Mouse (Mus musculus): ENCODE data around the gene Anxa8.

Anxa8 gene

DNA sequence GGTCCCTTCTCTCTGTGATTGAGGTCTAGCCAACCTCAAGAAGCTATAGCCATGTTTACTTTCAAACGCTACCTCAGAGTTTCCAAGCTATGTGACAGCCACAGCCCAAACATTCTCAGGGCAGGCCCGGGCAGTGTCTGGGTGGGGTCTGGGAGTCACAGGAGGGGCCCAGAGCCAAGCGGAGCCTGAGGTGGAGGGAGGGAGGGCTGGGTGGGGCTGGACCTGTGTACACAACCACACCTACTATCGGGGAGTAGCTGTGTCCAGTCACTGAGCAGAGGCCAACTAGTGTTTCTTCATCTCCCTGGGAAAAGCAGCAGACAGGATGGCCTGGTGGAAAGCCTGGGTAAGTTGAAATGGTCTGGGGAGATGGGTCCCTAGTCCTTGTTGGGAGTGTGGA lies at the start of gene Anxa8:
Gene Anxa8, plus strand, starts transcription at position 251 of the 400 bp plus-strand sequence.
- DNase-seq = no peak

DNA sequence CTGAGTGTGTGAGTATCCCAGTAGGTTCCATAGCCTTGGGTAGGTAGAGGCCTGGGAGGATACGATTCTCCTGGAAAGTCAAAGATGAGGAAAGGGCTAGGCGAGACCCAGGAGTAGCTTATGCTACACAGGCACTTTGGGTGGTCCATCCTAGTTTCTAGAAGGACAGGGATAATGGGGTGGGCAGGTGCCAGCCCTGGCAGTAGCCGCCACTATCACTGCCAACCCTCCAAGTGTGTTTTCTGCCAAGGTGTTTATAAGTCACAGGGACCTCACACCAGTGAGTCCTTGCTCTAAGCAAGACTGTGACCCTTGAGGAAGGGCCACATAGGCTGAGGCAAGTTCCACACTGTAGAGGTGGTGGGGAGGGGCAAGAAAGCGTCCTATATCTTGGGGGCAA lies 44.5 kb upstream of the Anxa8 start:
- DNase-seq = no peak

DNA sequence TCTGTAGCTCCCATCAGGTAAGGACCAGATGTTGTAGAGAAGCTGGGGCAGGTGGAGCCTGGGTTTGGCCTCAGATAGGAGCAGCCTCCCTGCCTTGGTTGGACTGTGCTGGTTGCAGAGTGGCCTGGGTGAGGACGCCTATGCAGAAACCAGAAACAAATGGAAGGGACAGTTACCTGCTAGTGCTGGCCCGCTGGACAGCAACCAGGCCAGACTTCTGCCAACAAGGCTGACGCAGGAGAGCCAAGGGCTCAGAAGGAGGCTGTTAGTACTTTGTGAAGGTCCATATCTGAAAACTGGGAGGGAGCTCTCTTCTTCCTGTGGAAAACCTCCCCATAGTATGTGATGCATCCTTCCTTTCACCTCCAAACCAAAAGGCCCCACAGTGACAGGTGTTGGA lies 42.4 kb upstream of the Anxa8 start:
- DNase-seq = no peak

DNA sequence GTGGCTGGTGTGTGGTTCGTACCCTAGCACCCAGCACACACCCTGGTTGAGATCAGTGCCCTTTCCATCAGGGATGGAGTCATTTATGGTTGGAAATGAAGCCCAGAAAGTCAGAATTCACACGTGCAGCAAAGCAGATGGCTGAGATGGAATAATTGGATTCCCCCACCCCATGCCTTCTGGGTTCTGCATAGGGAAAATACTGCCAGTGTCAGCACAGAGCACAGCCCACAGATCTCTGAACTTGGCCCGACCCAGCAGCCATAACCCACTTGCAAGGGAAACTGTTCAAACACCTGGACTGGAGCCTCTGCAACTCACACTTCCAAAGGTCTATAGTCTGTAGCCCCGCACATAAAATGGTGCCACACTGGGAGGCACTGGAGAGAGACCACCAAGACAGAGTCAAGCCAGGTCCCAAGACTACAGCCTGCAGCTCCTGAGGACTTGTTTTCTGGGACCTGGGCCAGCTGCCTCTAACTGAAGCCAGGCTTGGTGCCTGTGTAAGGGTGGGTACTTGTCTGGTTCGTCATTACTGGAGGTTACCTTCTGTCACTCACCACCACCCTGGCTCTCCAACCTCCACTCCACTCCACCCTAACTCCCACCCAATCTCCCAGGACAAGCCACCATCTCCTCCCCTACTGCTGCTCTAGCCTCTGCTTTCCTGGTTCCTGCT lies 35.5 kb upstream of the Anxa8 start:
- DNase-seq = no peak

DNA sequence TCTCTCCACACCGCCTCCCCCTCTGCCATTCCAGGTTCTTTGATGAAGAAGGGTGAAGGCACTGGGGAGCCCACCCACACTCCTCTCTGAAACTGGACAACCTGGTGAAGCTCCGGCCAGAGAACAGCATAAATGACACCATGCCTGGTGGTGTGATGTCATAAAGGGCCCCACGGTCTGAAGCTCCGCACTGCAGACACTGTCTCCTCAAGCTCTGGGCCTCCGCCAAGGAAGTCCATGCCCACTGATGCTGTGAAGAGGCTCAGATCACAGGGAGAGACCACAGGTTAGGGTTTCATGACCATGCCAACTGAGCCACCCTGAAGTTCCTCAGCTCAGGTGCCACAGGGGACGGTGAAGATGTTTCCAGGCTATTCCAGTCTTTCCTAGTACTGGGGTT lies 33.3 kb upstream of the Anxa8 start, which contains the start of gene Antxrl:
Gene Antxrl, plus strand, starts transcription at position 192 of the 400 bp plus-strand sequence.
- no peak for DNase-seq

DNA sequence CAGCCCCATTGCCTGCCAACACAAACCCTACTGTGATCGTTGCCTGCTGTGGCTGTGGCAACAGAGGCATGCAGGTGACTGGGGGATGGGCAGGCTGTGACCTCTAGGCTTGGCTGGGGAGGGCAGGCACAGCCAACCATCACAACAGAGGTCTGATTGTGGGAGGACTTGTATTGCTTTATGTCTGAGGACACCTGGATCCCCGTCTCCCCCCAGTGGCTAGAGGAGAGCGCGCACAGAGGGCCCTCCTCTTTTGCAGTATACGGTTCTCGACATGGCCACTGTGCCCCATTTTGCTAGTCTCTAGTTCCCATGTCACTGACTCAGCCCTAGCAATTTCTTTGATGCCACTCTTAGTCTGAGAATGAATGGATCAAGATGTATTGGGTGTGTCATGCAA lies 14.1 kb upstream of the Anxa8 start:
- DNase-seq = no peak

DNA sequence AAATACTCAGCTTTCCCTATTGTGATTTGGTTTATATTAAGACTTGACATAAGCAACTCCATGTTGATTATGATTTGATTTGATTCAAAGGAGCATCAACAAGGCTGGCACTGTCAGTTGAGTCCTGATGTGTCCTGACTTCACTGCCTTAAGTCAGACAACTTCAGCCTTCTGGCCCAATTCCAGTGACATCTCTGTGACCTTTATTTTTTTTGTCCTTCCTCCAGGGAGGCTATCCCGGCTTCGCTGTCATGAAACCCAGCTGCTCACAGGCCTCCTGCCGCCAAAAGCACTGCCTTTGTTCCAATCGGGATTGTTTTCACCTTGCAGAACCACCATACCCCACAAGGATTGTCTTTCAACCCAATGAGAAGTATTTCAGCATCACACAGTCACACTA lies 10.4 kb upstream of the Anxa8 start:
- no peak for DNase-seq

DNA sequence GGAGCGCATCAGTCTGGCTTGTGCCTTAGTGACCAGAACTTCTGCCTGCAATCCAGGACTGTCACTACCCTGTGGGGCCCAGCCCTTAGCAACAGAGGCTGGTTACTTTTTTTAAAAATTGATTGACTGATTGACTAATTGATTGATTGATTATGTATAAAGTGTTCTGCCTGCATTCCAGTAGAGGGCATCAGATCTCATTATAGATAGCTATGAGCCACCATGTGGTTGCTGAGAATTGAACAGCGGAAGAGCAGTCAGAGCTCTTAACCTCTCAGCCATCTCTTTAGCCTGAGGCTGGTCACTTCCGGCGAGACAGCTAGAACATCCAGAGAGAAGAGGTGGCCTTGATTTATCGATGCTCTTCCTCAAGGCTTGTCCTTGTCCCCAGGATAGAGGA lies 8.6 kb upstream of the Anxa8 start:
- DNase-seq = no peak

DNA sequence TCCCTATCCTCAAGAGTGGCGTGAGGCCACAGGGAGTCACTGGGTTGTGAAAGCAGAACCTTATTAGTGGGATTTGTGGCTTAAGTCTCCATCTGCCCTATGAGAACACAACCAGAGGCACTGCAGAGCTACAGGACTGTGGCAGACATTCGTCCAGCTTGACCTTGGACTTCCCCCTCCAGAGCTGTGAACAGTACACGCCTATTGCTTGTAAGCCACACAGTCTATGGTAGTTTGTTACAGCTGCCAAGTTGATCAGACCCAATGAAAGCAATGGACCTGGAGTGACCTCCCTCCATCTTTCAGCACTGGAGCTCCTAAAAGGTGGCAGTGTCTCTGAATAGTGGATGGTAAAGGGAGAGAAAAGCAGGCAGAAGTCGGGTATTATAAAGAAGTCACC lies 7.5 kb upstream of the Anxa8 start:
- DNase-seq = no peak

DNA sequence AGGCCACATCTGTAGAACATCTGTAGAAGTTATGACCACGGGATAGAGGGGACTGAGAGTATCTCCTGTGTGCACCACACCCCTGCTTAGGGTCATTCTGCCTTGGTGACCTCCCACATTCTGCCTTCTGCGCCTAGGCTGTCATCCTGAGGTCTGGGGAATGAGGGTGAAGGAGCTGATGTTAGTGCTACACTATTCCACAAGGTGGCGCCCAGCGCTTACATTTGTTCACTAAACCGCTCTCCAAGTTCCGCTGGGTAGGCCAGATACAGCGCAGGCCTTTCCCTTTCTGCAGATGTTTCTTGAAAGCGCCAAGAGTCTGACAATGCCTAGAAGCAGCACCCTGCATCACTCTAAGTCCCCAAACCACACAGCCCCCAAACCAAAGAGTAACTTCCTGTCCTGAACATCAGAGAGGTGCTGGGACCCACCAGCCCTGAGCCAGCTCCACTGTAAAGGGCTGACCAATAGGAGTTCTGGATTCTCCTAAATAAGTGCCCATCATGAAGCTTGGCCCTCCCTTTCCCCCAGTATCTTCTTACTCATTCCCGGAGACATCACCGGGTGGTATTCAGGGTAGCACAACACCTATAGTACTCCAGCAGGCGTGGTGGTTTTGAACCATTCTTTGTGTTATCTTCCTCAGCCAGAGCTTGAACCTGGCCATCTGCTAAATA lies 5.3 kb upstream of the Anxa8 start:
- DNase-seq = no peak

DNA sequence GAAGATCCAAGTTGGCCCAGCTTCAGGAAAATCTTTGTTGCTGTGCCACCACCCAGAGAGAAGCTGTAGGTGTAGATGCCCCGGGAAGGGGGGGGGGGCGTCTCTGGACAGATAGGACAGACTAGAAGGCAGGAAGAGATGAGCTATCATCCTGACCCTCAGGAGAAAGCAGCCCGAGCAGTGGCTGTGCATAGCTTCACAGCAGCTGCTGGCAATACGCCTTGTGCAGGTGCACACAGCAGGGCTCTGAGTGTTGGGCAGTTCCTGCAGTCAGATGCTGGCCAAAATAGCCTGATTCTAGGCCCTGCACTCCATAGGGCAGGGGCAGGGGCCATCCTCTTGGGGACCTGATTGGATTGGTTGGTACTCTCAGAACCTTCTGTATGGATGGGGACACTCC lies 1.0 kb downstream of the Anxa8 start:
- no peak for DNase-seq

DNA sequence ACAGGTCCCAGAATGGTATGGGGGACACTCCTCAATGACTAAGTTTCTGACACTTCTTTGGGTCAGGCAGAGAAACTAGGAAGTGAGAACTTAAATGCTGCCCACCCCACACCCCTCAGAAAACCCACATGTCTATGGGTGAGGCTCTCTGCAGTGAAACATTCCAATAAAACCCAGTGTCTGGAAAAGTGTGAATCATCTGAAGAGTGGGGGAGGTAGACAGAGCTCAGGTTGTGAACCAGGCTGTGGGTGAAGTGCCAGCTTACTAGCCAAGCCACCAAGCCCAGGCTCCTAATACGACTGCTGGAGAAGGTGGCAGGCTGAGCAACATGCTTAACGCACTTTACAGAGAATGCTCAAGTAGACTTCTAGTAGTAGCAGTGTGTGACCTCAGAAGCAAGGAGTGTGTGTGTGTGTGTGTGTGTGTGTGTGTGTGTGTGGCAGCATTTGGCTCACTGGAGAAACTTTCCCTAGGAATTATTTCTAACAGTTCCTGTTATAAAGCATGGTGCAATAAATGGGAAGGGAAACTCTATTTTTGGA lies 2.1 kb downstream of the Anxa8 start:
- DNase-seq = no peak

DNA sequence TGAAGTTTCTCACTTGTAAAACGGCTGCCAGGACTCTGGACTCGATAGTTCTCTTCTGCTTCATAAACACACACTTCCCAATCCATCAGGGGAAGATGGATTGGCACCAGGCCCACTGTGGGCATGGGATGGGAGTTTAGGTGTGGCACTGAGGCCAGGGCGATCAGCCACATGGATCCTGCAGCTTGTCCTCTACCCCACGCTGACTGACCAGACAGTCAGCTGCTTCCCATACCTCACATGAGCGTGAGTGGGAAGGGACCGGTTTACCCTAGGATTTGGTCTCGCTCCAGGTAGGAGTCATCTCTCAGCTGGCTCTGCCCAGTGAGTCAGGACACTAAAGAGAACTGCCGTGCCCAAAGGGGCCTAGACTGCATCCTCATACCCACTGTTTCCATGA lies 4.0 kb downstream of the Anxa8 start:
- no peak for DNase-seq

DNA sequence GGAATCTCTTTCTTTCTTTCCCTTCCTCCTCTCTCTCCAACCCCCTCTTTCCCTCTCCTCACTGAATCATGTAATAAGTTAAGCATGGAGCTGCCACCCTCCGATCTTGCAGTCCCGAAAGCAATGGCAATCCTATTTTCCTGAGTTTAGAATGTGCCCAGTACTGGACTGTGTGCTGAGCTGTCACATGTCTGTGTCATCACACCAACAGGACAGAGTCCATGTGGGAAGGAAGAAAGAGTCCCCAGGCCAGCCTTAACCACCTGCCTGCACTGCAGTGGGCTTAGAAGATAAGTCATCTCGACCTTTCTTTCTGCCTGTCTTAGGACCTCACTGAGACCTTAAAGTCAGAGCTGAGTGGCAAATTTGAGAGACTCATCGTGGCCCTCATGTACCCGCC lies 5.7 kb downstream of the Anxa8 start:
- DNase-seq = no peak

DNA sequence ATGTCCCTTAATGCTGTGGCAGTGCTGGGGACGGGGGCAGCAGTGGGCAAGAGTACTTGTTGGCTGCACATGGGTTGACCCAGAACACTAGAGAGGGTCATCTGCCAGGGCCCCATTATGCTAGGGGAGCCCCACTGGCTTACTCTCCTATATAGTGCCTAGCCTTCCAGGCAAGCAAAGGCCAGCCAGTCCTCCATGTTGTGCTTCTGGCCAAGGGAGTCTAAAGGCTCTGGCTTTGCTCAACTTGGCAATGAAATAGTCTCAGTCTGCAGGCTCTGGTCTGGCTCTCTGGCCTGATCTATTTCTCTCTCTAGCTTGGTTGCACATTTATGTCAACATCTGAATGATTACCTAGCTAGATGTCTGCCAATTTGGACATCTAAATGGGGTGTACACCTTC lies 7.1 kb downstream of the Anxa8 start:
- DNase-seq = no peak

DNA sequence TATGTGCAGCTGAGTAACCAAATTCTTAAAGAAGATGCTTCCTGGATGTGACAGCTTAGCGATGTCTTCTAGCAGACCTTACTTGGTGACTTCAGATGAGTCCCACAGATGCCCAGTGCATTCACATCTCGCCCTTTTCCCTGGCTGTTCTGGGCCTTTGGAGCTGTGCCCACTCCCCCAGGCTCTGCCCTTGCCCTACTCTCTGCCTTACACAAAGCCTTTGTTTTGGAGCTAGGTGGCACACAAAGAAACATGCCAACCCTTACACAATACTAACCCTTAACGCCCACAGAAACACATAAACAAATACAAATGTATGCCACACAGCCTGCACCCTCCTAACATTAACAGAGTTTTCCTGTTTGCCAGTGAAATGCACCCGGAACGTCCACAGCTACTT lies 10.4 kb downstream of the Anxa8 start:
- no peak for DNase-seq

DNA sequence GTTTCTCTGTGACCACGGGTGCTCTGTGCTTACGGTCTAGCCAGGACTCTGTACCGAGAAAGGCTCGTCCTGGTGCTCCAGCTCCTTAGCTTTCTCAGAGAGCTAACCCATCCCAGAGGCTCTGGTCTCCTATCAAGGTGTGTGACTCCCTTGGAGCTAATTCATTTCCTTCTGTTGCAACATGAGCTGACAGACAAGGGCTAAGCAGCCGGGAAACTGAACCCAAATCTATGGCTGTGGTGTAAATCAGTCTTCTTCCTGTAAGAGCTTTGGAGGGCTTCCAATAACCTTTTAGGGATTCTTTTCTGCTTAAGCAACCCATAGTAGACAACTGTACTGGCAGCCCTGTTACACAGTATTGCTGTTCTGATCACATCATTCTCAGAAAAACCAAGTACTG lies 16.8 kb downstream of the Anxa8 start, which contains the start of gene A630023A22Rik:
Gene A630023A22Rik, minus strand, starts transcription at position 154 of the 400 bp plus-strand sequence.
- DNase-seq = no peak

DNA sequence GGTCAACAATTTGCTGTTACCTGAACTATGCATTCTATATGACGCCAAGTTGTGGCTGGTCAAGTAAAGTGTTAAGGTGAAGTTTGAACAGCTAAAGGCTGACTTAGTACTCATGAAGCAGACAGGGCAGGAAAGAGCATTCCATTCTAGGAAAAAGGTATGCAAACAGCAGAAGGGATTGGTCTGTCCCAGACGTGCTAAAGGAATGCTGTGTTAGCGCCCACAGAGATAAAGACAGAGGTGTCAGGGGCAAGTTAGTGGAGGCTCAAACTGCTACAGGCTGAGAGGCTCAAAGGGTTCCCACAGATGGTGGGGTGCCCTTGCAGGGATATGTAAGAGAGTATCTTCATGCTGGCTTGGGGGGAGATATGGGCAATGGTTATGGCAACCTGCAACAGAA lies 18.1 kb downstream of the Anxa8 start:
- no peak for DNase-seq

DNA sequence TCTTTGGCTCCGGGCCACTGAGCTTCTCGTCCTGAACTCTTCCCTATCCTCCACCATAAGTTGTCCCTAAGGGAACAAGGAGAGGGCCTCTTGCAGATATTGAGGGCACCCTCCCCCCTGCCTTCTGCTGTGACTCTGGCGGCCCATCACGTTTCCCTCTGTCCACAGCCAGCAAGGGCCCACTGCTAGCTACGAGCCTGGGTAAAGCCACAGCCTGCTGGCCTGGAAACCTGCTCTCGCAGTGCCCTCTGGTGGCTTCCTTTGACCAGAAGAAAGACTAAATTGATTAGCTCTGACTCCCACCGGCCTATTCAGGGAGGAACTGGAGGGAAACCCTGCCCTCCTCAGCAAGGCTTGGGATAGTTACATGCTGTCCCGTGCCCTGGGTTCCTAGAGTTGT lies 19.1 kb downstream of the Anxa8 start:
- no peak for DNase-seq

DNA sequence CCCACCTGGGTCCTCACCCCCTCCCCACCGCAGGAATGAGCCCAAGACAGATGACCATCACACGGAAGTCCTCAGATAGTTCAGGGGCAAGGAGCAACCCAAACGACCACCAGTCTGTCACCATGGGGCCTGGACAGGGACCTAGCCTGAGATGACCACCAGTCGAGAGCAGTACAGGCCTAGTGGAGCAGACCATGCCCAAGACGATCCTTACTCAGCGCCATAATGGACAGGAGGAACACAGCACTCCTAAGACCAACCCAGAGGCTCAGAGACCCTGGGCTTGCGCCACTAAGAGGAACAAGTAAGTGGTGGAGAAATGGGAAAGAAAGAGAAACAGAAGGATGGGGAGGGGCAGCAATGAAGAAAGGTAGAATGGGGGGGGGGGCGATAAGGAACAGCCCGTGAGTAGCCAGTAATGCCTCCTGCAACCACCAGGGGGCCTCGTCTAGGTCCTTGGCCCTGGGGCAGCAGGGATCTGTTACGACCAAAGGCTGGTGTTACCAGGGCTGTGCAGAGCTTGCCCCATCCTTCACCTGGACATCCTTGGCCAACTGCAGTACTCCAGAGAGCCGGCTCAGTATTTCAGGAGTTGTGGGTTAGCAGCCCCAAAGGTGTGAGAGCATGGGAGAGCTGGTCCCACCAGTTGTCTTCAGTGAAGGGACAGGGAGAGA lies 20.7 kb downstream of the Anxa8 start:
- DNase-seq = no peak

DNA sequence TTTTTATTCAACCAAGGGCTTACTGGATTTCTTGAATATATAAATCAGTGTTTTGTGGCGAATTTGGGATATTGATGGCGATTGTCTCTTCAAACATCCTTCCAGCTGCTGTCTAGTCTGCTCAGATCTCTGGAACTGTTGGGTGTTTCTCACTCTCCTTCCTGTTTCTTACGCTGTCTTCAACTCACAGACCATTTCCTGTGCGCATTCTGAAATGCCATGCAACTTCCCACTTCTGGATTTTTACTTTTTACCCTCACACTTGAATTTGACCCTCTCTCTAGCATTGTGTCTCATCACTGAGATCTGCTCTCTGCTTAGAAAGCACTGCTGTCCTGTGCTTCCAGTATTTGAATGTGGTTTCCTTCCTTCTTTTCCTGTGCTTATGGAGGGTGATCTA lies 21.8 kb downstream of the Anxa8 start:
- no peak for DNase-seq

DNA sequence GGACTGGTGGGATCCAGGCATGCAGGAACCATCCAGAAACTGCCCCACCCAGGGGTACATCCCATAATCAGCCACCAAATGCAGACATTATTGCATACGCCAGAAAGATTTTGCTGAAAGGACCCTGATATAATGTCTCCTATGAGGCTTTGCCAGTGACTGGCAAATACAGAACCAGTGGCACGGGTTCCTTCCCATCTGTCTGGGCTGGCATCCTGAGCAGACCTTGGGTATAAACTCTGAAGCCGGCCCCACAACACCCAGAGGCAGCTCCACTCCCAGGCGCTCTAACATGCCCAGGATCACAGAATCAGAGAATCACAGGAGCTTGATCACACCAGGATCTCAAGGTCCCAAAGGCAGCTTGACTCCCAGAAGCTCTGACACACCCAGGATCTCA lies 28.5 kb downstream of the Anxa8 start:
- DNase-seq = no peak

DNA sequence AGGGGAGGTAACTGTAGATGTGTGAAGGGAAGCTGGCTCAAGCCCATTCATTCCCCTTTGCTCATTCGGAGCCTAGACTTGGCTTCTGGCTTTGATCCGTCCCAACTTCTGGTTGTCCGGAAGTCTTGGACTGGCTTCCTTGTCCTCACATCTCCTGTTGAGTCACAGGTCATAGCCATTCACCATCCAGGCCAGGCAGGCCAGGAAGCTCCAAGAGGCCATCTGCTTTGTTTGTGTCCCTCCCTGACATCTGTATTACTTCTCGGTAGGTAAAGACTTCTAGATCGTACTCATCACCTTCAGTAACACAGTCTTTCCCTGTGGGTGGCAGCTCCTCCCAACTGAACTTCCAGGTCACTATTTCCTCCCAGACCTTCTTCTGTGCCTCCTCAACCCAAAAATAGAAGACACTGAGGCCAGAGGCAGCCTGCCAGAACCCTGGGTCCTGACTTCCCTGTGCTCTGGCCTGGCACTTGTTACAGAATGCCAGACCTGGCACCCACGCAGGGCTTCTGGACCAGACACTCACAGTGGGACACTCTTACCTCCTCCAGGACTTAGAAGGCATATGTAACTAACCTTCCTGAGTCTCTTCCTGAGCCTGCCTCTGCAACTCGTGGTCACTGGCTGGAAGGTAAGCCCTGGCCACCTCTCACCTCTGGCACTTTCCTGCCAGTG lies 33.4 kb downstream of the Anxa8 start:
- no peak for DNase-seq

Data from thymus, adult 18-20 months (tissue).